Mouse (Mus musculus) hindbrain, embryonic 15.5 days (tissue): ENCODE measurements at regions not wholly inside any gene's neighbourhood (a gene's known extent, or its start where the extent isn't known, plus 50 kb on each side); places are given as distances from the start of the nearest gene placed in this dataset.

Experiments
- ATAC-seq: fragments of 200-750 bp; cut with Nextera tagmentation; 2 replicates; pipeline ENCODE4 v1.8.0; 2017; ENCODE audit warnings: low read depth, moderate number of reproducible peaks, moderate TSS enrichment; ENCODE audit not compliant: low FRiP score
- H3K27ac ChIP-seq: fragments of 300-500 bp; sonication (generic); replicated peaks from 2 replicates; pipeline ENCODE4 v1.5.1; 2015; ENCODE audit warnings: mild to moderate bottlenecking, inconsistent platforms
- H3K27me3 ChIP-seq: fragments of 300-500 bp; sonication (generic); 2 replicates; pipeline ENCODE4 v1.6.1; 2015; ENCODE audit warnings: control low read depth, inconsistent platforms
- H3K36me3 ChIP-seq: fragments of 300-500 bp; sonication (generic); 2 replicates; pipeline ENCODE4 v1.6.1; 2015; ENCODE audit warnings: control low read depth, inconsistent platforms
- H3K4me1 ChIP-seq: fragments of 300-500 bp; sonication (generic); replicated peaks from 2 replicates; pipeline ENCODE4 v1.6.1; 2015; ENCODE audit warnings: control low read depth, inconsistent platforms
- H3K4me2 ChIP-seq: fragments of 300-500 bp; sonication (generic); 2 replicates; pipeline ENCODE4 v1.6.1; 2015; ENCODE audit warnings: moderate library complexity, mild to moderate bottlenecking, inconsistent platforms
- H3K4me3 ChIP-seq: fragments of 300-500 bp; sonication (generic); 2 replicates; pipeline ENCODE4 v1.5.1; 2015; ENCODE audit warnings: mild to moderate bottlenecking, inconsistent platforms
- H3K9ac ChIP-seq: fragments of 300-500 bp; sonication (generic); 2 replicates; pipeline ENCODE4 v1.6.1; 2015; ENCODE audit warnings: inconsistent platforms
- H3K9me3 ChIP-seq: fragments of 300-500 bp; sonication (generic); 2 replicates; pipeline ENCODE4 v1.6.1; 2016; ENCODE audit warnings: control low read depth, inconsistent platforms
- WGBS: fragments of 180-500 bp; shearing (Covaris S2); methylation state at CpG from one replicate; pipeline ENCODE4 v1.1.7; 2015; 5-methylcytosine and 5-hydroxymethylcytosine counted together

DNA sequence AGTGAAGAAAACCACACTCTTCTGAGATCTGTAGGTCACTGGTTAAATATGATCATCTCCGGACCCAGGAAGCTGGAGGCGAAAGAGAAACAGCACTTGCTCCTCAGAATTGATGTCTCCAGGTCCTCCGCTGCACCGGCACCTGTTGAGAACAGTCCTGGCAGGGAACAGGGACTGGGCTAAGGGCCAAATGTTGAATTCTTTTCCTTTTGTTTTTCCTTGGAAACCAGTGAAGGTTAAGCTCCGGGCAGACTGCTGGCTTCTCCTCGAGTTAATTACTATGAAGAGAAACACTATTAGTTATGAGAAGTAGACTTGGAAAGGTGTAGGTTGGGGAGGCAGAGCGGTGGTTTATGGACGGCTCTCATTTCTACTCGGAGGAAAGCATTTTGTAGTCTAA is 242.7 kb downstream of the Rngtt start:
- no peak overlapping the region for H3K9ac ChIP-seq
- no peak overlapping the region for H3K27ac ChIP-seq
- no peaks in the 10 kb centered on the region for H3K27me3 ChIP-seq
- peaks cover 22% of the 10 kb centered on the region for H3K4me1 ChIP-seq
- 0 out of 2 replicates have a peak, but pooled peaks have one; percentile 19 for ATAC-seq
- H3K9me3 ChIP-seq, result no peaks in the 10 kb centered on the region
- H3K4me2 ChIP-seq, result no peak overlapping the region
- H3K4me3 ChIP-seq, result no peak overlapping the region
- H3K36me3 ChIP-seq, result no peaks in the 10 kb centered on the region
- WGBS, result 46% methylated on average over 9 of the region's 9 CpGs

DNA sequence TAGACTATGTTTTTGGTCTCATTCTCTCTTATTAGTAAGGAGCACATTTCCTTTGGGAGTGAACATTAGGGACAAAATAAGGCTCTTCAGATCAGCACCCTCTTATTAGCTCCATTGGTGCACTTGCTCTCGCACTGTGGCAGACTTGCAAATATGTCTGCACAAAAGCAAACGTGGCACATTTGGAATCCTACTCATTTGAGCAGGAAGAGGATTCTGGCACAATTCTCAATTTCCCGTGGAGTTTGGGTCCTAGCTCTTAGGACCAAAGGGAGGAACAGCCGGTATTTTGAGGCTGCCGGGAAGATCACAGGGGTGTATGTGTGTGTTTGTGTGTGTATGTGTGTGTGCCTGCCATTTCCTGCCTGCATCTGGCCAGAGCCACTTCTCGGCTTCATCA is 244.5 kb downstream of the Rngtt start:
- no peak for ATAC-seq
- H3K27ac ChIP-seq, result no peak overlapping the region
- H3K4me1 ChIP-seq, result peaks cover 21% of the 10 kb centered on the region
- no peaks in the 10 kb centered on the region for H3K9me3 ChIP-seq
- H3K9ac ChIP-seq, result no peak overlapping the region
- H3K27me3 ChIP-seq, result no peaks in the 10 kb centered on the region
- 32% methylated on average over 6 of the region's 6 CpGs for WGBS
- H3K36me3 ChIP-seq, result no peaks in the 10 kb centered on the region
- no peak overlapping the region for H3K4me2 ChIP-seq
- no peak overlapping the region for H3K4me3 ChIP-seq

DNA sequence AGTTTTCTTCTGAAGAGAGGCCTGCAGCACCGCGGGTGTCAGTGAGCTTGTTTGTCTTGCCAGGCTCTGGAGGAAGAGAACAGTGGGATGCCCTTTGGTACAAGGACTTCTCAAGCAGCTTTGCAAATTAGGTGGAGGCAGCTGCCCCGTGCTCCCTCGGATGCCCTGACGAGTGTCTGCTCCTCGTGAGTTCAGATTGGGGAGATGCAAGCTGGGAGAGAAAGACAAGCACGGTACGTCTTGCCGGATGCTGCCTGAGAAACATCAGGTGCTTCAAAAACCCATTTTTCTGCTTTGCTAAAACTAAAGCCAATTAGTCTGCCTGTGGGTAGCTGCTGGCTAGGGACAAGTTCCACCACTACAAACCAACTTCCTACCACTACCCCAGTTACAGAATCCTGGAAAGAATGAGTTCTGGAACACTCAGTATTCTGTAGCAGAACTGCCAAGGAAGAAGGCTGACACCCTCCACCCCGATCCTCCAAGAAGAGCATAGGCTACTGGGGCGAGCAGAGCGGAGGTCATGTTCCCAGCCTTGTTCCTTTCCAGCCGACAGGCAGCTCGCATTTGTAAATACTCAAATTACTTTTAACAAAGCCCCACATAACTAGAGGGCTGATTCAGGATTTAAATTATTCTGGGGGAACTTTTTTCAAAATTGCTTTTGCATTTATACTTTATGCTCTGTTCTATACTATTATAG is 245.3 kb downstream of the Rngtt start:
- no peaks in the 10 kb centered on the region for H3K9me3 ChIP-seq
- 6% methylated on average over 14 of the region's 14 CpGs for WGBS
- no peak overlapping the region for H3K27ac ChIP-seq
- no peak overlapping the region for H3K4me3 ChIP-seq
- H3K27me3 ChIP-seq, result no peaks in the 10 kb centered on the region
- peaks cover 16% of the 10 kb centered on the region for H3K4me1 ChIP-seq
- ATAC-seq, result no peak
- peak overlapping the region; percentile 14 for H3K4me2 ChIP-seq
- no peaks in the 10 kb centered on the region for H3K36me3 ChIP-seq
- H3K9ac ChIP-seq, result no peak overlapping the region

DNA sequence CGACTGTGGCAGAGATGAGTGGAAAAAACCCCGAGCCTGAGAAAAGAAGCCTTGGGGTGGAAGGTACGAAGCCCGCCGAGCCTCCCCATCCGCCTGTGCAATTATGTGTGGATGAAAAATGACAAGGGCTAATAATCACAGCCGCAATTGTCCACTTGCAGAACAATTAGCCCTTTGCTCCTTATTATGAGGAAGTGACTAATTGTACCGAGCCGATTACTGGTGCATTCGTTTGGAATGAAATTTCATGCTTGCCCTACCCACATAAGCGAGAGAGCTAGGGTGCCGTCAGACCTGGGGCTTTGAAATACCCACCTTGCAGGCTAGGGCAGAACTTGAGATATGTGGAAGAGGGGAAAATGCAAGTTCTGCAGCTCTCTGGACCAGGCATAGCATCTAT is 245.9 kb downstream of the Rngtt start:
- H3K9me3 ChIP-seq, result no peaks in the 10 kb centered on the region
- H3K4me2 ChIP-seq, result peak overlapping the region; percentile 14
- H3K4me1 ChIP-seq, result peaks cover 16% of the 10 kb centered on the region
- H3K36me3 ChIP-seq, result no peaks in the 10 kb centered on the region
- no peaks in the 10 kb centered on the region for H3K27me3 ChIP-seq
- no peak for ATAC-seq
- no peak overlapping the region for H3K9ac ChIP-seq
- H3K4me3 ChIP-seq, result no peak overlapping the region
- 15% methylated on average over 12 of the region's 12 CpGs for WGBS
- no peak overlapping the region for H3K27ac ChIP-seq

DNA sequence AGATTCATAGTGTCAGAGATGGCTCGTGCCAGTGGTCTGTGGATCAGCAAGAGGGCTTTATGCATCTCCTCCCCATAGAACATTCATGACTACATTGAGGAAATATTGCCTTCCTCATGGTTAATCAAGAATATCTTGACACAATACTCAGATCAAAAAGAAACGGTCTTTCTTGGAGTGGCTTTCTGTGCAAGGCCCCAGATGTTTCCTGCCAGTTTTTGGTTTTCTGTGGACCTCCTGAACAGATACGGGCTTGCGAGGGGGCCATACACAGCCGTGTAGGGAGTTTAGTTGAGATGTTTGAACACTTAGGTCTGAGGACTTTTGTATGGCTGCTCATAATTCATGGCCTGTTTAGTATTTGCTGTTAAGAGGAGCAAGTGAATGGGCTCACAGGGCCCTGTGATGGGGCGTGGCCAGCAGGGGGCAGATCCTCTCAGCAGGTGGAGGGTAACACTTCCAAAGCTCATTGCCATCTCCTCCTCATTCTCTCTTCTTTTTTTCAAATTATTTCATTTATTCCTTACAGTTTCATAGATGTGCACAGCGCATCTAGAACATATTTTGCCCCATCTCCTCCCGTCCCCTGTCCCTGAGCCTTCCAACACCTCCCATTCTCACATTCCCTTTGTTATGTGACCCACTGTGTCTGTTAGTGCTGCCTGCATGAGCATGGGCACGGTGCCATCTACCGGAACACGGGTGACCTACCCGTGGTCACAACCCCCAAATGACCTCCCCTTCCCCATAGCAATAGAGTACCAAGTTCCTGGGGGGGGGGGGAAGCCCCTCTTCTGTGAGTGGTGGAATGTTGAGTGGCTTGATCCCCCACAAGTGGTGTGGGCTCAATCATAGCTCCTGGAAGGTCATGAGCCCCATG is 246.8 kb downstream of the Rngtt start:
- ATAC-seq, result no peak
- Histone ChIP-seq H3K9me3 (no peaks in the 10 kb centered on the region), H3K27me3 (no peaks in the 10 kb centered on the region), H3K4me2 (no peak overlapping the region), H3K36me3 (no peaks in the 10 kb centered on the region), H3K27ac (no peak overlapping the region), H3K4me3 (no peak overlapping the region), H3K9ac (no peak overlapping the region), H3K4me1 (peaks cover 16% of the 10 kb centered on the region)
- WGBS, result 71% methylated on average over 12 of the region's 12 CpGs

DNA sequence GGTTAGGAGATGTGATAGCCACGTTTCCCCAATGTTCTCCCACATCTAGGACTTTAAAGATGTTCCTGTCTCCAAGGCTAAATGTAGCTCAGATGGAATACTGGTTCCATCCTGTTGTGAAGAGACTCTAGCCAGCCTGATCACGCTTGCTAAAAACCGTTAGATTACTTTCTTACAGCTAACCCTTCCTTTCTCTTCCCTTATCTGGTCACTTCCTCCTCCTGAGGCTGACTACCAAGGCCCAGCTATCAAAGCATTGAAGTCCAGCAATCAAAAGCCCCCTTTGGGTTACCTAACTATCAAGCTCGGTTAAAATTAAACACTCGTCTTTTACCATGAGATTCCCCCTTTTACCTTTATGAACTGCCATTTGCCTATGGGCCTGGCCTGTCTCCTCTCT is 260.2 kb downstream of the Rngtt start:
- Histone ChIP-seq H3K4me3 (no peak overlapping the region), H3K9me3 (no peaks in the 10 kb centered on the region), H3K27ac (no peak overlapping the region), H3K36me3 (no peaks in the 10 kb centered on the region), H3K4me2 (no peak overlapping the region), H3K4me1 (no peaks in the 10 kb centered on the region), H3K27me3 (no peaks in the 10 kb centered on the region), H3K9ac (no peak overlapping the region)
- ATAC-seq, result no peak
- WGBS, result 88% methylated on average over 5 of the region's 5 CpGs

DNA sequence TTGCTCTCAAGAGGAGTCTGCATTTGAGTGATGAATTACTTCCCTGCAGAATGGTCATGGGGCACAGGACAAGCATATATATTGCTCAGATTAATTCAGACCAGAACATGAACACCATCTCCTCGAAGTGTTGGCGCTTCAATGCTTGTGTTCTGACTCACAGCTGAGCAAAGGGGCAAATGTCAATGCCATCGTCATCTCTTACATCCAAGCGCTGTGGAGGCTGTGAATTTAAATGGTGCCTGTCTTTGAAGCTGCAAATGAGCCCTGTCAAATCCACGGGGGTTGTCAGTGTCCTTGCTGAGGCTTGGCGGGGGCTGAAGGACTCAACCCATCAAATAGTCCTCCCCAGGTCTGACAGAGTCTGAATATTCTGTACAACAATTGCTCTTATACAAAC is 261.2 kb downstream of the Rngtt start:
- WGBS, result 32% methylated on average over 6 of the region's 6 CpGs
- no peaks in the 10 kb centered on the region for H3K9me3 ChIP-seq
- H3K27ac ChIP-seq, result no peak overlapping the region
- H3K36me3 ChIP-seq, result no peaks in the 10 kb centered on the region
- H3K4me2 ChIP-seq, result no peak overlapping the region
- ATAC-seq, result no peak
- H3K4me1 ChIP-seq, result no peaks in the 10 kb centered on the region
- no peaks in the 10 kb centered on the region for H3K27me3 ChIP-seq
- no peak overlapping the region for H3K4me3 ChIP-seq
- no peak overlapping the region for H3K9ac ChIP-seq

DNA sequence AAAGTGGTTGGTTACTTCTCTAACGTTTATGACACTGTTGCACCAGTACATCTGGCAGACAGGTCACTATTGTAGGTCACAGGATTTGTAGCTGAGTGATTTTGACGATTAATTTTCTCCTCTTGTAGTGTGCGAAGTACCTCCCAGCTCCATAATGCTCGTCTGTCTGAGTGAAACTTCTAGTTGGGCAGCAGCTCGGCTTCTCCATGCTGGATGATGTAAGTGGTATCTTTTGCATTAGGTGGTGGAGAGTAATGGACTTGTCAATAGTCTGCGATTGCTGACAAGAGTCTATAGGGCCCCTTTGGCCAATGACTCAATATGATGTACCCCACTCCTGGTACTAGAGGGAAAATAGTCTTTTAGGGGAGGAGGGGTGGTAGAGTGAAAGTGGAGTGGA is 267.5 kb downstream of the Rngtt start:
- Histone ChIP-seq H3K36me3 (no peaks in the 10 kb centered on the region), H3K27me3 (no peaks in the 10 kb centered on the region), H3K9ac (no peak overlapping the region), H3K27ac (no peak overlapping the region), H3K9me3 (peaks cover 9% of the 10 kb centered on the region; the same call in 1 of the 2 replicates), H3K4me2 (no peak overlapping the region), H3K4me3 (no peak overlapping the region), H3K4me1 (no peaks in the 10 kb centered on the region)
- no peak for ATAC-seq
- 93% methylated on average over 6 of the region's 6 CpGs for whole genome bisulfite sequencing

DNA sequence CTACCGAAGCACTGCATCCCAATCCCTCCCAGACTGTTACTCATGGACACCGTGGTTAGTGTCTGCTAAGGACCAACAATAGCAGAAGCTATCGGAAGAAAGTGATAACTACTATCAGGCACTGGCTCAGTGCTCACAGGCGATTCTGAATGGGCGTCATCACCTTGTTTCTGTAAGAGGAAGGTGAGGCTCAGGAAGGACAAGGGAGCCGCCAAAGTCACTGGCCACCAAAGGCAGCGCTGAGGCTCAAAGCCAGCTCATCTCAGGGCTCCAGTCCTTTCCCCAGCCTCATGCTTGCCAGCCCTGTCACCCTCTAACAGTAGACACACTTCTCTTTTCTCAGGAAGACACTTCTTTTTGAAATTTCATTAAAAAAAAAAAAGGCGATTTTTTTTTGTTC is 270.4 kb downstream of the Rngtt start:
- Histone ChIP-seq H3K4me1 (no peaks in the 10 kb centered on the region; the same call in 1 of the 2 replicates), H3K4me3 (no peak overlapping the region), H3K36me3 (no peaks in the 10 kb centered on the region), H3K27ac (no peak overlapping the region), H3K4me2 (no peak overlapping the region), H3K9ac (no peak overlapping the region), H3K9me3 (peaks cover 9% of the 10 kb centered on the region; the same call in 1 of the 2 replicates), H3K27me3 (no peaks in the 10 kb centered on the region)
- WGBS, result 90% methylated on average over 8 of the region's 8 CpGs
- ATAC-seq, result no peak

DNA sequence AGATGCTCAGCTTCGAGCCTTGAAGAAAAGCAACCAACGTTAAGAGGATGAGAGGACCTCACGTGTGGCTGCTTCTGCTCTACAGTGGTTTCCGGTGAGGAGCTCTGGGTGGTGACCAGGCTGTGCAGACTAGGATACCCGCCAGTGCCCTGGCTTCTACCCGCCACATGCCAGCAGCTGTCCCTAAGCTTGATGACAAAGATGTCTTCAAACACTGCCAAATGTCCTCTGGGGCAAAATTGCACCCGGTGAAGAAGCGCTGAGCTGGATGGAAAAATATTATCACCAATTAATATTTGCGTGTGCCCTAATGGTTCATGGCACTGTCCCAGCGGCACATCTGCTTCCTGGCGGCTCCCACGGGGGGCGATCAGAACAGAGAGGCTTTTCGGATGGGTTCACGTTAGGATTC is 271.1 kb downstream of the Rngtt start:
- Histone ChIP-seq H3K27ac (no peak overlapping the region), H3K4me2 (no peak overlapping the region), H3K9ac (no peak overlapping the region), H3K4me3 (no peak overlapping the region), H3K27me3 (no peaks in the 10 kb centered on the region), H3K4me1 (peaks cover 5% of the 10 kb centered on the region), H3K9me3 (peaks cover 9% of the 10 kb centered on the region; the same call in 1 of the 2 replicates), H3K36me3 (no peaks in the 10 kb centered on the region)
- ATAC-seq, result no peak
- 61% methylated on average over 15 of the region's 15 CpGs for WGBS

DNA sequence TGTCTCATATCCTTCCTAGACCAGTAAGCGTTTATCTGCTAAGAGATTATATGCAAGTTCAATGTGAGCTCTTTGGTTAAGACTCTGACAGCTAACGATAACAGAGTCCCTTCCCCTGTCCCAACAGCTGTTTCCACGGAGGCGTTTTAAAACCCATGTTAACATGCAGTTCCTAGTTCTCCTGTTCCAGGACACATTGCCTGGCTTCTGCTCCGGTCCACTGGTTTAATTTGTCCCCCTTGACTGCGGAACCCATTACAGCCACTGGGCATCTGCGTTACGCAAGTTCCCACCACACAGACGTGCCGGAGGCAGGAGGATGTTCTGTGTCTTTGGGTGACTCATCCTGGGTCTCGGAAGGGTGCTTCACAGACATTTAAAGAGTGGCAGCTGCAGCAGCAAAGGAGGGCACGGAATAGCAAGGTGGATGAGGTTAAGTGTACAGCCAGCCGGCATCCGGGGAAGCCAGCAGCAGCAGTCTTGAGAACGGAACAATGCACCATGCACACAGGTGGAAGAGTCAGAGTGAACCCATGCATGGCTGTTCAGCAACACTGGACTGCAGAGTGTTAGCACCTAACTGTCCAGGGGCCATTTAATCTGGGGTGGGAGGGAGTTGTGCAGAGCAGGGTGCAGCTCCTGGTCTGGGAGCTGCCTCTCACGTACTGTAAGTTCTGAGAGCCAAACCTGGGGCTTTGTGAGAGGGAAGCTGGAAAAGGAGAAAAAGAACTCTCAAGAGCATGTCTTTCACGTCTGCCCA is 271.8 kb downstream of the Rngtt start:
- no peak overlapping the region for H3K27ac ChIP-seq
- 77% methylated on average over 17 of the region's 17 CpGs for WGBS
- peaks cover 12% of the 10 kb centered on the region for H3K4me1 ChIP-seq
- H3K9me3 ChIP-seq, result peaks cover 9% of the 10 kb centered on the region; the same call in 1 of the 2 replicates
- no peak overlapping the region for H3K4me2 ChIP-seq
- ATAC-seq, result no peak
- H3K36me3 ChIP-seq, result no peaks in the 10 kb centered on the region
- no peaks in the 10 kb centered on the region for H3K27me3 ChIP-seq
- no peak overlapping the region for H3K4me3 ChIP-seq
- H3K9ac ChIP-seq, result no peak overlapping the region
